Mouse (Mus musculus) activated CD4-positive, CD25-positive, alpha-beta regulatory T cell, adult 4 months (primary cell): Measurements from ENCODE around the gene Cgref1. TPM values are rescaled to one million over a fixed set of nuclear protein-coding genes. Genes with fewer than 3 reads are reported as not detected.

ENCODE experiments used
- ATAC-seq: one replicate; pipeline ENCODE4 v1.8.0; 2017
- polyA plus RNA-seq, 2 experiments: library from polyadenylated mRNA; unstranded; fragments of 100-300 nt; shearing (Covaris generic); gene quantifications; one replicate each; pipeline ENCODE4 v1.2.1; 2017

Cgref1 gene
- polyA plus RNA-seq = under 1 TPM in 1 of 2 experiments, not detected in 1; 0.50 TPM

DNA sequence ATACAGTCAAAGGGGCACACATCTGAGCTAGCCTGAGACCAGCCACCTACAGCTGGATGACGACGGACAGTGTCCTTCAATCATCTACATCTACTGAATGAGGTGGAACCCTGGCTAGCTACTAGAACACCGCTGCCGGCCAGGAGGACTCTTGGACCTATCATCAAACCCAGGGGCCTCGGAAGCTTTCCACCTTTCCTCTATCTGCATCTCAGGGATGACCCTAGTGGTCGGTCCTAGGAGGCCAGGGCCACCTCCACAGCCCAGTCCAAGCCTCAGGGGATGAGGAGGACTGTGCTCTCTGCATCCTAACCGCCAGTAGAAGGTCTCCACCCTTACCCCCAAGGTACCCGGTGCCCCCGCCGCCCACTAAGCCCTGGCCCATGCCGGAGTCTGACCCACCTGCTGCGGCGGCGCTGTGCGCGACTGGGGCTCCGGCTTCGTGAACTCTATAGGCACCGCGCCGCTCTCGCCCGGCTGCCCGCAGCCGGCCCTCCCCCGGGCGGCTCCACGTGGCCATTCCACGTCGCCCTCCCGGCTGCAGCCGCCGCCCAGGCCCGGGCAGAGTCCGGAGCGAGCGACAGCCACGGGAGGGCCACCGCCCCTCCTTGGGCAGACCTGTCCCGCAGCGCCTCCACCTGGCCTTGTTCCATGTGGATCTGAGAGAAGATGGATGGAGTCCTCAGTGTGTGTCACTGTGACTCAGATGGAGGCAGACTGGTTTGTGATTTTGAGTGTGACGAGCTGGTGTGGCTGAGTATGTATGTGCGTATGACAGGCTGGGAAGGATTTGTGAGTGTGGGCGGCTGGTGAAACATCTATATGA, at the start of gene Cgref1:
Cgref1 (minus strand) TSS at position 636 of the 826 bp plus-strand sequence.
- no peak for ATAC-seq

DNA sequence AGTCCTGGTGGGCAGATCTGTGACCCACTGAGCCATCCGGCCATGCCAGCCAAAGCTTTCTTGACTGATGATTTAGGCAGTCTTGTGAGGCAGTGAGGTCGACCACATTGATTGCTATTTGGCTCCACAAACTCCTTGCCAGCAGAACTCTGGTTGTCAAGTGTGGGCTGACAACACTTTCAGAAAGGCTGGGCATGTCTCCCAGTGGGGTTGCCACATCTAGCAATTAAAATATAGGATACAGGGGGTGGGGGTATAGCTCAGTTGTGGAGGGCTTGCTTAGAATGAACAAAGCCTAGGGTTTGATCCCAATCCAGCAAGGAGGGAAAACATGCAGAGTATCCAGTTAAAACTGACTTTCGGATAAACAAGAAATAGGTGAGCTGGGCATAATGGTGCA, 48.7 kb upstream of the Cgref1 start:
- ATAC-seq = no peak

DNA sequence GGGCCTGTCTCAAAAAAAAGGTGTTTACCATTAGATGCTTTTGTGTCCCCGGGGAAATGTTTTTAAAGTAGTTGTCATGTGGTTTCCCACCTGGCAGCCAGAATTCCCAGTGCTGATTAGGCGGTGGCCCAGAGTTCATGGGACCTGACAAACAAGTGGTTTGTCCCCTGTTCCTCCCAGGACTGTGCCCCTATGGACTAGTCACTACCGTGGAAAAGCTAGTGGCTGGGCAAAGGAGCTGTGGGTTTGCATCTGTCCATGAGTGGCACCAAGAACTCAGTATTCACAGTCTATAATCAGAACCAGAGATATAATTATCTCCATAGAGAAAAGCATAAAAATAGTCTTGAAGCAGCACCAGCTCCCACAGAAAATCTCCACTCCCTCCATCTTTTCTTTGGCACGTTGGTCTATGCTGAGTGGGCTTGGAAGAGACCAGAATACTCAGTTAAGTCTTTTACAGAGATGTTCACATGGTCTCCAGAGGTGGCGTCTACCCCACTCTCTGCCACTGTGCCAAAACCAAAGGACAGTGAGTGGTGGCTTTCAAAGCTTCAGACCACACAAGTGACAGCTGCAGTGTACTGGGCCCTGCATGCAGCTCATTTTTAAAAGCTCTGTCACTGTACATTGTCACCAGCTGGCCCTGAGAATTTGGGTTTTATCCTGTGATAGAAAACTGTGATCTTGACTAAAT, 47.7 kb upstream of the Cgref1 start:
- ATAC-seq = no peak

DNA sequence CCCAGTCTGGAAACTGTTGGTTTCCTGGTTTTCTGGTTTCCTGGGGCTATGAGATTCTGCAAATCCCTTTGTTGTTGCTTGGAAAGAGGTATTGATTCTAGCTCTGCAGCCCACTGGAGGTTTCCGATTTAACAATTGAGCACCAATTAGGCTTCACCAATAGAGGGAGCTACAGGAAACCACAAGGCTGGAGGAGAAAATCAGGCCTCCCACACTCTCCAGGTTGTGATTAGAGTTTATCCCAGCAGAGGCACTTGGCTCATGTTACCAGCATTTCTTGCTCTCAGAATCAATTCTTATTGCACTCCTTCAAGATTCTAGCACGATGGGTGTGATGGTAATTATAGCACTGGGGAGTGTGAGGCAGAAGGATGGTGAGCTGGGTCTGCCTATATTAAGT, 37.0 kb upstream of the Cgref1 start:
- no peak for ATAC-seq

DNA sequence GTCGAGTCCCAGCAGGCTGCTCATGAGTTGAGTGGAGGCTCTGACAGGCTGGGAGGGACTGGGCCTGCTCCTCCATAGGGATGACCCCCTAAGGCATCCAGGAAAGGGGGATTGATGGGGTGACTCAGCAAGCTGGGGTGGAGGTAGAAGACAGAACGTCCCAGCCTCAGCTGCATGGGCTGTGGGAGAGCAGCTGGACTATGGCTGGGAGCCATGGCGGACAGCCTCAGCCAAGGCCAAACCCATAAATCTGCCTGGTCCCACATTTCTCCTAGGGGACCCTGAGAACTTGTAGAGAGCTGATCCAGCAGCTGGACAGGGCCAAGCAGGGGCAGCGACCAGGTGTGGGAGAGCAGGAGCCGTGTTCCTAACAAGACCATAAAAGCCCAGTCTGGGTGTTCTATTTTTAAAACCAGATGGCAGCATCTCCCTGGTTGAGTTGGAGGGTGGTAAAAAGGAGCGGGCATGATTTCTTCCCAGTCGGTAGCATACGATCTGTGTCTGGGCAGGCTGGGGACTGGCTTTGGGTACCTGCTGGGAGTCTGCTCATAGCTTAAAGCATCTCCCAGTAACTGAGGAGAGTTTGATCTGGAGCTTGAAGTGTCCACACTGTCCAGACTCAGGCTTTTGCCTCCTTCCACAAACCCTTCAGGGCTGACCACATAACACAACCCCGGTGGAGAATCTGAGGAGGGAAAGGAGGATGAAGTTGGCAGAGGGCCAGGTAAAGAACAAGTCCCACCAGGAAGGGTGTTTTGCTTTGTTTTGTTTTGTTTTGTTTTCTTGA, 29.7 kb upstream of the Cgref1 start:
- no peak for ATAC-seq

DNA sequence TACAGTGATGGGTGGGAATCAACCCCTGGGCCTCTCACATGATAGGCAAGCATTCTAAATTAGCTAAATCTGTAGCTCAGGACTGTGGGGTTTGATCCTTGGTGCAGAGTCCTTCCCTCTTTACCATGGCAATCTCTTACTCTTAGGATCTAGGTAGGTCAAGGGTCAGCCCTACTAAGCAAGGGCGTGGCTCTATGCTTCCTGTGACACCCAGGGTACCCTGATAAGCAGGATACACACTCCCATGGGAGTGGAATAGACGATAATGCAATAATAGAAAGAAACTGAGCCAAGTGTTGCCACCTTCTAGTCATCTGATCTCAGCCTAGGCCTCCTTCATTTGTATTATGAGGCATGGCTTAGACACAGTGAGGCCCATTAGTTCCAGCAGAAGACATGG, 24.0 kb upstream of the Cgref1 start:
- ATAC-seq = no peak

DNA sequence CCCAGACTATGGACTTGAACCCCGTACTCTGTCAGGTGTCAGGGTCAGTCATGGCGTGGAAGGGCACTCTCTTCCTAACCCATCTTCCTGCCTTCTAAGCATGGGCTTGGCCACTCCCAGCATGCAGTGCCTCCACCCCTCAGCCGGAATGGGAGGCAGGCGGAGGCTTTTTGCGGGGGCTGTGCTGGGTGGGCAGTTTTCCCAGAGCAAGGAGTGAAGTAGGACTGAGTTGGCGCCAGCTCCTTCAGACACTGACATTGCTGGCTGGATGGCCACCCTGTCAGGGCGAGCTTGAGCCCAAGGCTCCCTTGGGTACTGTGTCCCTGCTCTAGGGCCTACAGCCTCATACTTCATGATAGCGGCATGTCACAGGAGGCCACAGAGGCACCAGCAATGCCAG, 23.0 kb upstream of the Cgref1 start, which contains the start of gene Tcf23:
Tcf23 (plus strand) TSS at position 247 of the 400 bp plus-strand sequence.
- no peak for ATAC-seq

DNA sequence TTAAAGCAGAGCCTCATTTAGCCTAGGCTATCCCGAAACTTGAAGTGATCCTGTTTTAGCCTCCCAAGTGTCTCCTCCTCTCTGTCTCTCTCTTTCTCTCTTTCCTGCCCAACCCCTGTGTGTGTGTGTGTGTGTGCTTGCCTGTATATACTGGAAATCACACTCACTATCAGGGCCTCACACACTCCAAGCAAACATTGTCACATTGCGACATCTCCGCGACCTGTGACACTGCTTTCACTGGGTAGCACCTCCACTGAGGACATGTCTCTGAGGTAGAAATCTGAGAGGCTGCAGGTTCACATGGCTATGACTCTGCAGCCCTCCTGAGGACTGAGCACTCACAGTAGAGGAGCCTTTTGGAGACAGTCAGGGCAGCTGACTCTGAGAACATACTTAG, 20.8 kb upstream of the Cgref1 start:
- ATAC-seq = no peak

DNA sequence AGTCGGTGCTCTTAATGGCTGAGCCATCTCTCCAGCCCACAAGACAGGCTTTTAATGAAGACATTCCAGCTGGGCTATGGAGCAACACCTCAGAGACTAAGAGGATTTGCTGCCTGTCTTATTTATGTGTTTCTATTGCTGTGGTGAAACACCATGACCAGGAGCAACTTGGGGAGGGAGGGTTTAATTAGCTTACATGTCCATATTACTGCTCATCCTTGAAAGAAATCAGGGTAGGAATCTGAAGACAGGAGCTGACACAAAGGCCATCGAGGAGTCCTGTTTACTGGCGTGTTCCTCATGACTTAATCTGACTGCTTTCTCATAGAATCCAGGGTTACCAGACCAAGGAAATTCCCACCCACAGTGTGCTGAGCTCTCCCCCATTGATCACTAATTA, 18.5 kb upstream of the Cgref1 start:
- ATAC-seq = no peak

DNA sequence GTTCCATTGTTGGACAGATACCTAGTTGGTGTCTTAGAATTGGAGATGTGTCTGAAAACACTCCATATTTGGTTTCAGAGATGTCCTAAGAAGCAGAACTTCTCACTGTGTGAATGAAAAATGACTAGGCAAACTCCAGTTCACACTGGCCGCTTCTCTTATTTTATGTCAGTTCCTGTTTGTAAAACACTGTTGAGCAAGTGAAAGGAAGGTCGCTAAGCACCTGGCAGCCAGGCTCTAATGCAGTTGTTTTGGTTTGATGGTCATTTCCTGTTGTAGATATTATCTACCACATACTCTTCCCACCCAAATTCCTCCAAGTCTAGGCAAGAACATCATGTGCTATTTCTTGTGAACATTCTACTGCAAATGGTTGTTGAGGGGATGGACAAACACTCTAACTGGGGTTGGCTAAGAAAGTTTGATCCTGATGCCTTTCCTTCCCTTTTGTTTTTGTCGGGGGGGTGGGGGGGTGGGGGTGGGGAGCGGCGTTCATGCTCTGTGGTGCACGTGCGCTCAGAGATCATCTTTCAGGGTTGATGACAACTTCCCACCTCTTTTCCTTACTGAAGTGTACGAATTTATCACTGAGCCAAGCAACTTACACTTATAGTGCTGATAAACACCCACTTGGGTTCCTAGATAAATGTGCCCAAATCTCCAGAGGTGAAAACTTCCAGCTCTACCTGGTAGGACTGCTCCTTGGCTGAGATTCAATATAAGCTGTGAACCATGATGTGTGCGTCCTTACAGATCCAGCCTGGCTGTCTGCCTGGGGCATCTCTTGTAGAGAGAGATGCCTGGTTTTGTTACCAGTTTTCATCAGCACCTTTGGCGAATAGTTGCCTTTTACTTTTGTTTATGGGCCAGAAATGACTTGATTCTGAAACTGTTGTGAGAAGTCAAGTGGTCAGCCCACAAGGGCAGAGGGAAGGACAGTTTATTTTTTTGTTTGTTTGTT, 16.4 kb upstream of the Cgref1 start:
- peak; percentile 51 for ATAC-seq

DNA sequence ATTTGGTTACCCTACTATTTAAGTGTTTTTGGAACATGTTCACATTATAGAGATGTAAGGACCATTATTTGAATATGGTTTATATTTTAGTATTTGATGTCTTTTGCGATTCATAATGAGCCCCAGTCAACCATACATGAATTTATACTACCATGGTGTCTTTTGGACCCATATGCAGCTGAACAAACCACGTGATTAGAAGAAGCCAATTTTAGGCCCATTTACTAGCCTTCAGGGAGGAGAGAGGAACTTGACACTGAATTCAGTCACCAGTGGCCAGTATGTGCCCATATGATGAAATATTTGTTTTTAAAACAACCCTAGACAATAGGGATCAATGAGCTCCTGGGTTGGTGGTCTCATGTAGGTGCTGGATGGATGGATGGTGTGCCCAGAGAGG, 15.4 kb upstream of the Cgref1 start:
- ATAC-seq = no peak

DNA sequence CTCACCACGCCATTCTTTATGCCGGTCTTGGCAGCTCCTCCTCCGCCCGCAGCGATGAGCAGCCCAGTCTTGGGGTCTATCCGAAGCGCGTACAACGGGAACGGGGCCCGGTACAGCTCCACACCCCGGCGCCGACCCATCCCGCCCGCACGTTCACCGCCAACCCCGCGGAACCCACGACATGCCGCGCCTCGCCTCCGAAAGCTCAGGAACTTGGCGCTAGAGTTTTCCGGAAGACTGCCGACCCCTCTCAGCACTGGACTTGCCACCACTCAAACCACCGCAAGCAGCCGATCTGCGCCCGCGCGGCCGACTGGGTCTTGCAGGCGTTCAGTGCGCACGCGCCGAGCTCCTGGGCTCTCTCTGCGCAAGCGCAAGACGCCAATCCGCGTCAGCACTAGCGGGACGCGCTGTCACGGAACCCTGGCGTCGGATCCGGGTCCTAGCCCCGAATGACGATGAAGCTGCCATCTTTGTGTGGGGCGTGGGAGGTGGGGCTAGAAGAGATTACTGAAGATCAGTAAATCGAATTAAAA, 14.6 kb upstream of the Cgref1 start, which contains the start of gene Preb:
Preb (minus strand) TSS at position 396 of the 536 bp plus-strand sequence.
- ATAC-seq = peak; percentile 88

DNA sequence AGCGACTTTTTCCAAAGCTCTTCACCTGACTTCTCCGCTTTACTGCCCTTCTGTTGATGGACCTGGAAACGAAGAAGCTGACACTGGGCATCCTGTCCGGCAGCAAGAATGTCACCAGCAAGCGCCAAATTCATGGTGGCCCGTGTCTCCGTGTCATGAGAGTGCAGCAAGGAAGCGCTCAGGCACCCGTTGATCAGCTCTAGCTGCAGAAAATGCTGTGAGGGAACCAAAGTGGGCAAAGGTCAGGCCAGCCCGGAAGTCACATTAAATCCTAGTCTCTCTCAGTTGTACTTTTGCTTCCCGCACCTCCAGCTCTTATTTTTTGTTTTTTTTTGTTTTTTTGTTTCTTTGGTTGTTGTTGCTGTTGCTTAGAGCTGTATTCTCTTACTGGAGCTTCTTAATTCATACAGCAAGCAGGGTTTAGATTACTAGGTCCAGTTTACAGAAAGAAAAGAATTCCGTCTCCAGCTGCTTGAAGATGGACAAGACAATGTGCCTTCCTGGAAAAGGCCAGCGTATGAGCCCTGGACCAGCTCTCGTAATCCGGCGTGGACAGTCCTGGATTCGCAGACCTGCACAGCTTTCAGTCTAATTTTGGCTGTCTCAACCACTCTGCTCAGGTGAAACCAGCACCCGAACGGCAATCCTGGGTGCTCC, 13.9 kb upstream of the Cgref1 start:
- ATAC-seq = no peak

DNA sequence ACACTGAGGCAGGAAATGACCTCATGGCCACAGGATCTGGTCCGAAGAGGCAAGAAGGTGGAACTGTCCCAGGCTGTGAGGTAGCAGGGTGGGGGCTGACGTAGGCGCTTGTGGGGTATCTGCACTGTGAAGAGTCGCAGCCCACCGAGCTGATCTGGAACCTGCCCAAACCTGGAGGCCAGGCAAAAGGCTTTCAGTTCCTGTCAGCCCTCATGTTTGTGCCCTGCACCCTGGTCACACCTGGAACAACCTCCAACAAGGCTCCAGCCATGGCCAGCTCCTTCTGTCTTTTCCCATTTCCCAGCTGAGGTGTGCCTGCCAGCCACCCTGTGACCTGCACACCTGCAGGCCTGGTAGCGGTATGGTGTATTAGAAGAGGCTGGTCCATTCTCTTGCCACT, 12.5 kb upstream of the Cgref1 start:
- no peak for ATAC-seq

DNA sequence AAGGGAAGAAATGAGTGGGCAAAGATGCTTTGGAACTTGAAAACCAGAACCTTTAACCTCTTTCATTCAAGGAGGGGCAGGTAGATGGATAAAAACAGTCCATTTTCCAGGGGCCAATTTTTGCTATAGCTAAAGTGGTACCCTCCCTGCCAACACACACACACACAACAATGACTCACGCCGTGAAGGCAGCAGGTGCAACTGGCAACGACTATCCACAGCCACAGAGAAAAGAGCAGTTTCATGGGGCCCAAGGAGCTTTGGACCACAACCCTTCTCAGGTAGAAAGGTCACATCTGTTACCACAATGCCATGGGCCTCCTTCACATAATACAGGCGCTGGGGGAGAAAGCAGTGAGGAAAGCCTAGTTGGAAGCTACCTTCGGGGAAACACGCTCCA, 10.4 kb upstream of the Cgref1 start:
- no peak for ATAC-seq

DNA sequence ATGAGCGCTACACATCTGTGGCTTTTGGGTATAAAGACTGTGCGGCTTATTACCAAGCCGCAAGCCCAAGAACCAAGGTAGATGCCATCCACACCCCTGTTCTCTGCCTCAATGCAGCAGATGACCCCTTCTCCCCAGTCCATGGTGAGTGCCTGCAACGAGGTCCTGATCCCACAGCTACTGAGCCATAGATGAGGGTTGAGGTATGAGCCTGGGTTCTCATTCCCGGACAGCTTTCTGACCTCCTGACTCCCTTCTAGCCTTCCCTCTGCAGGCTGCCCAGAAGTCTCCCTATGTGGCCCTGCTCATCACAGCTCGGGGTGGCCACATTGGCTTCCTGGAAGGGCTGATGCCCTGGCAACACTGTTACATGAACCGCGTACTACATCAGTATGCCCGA, 9.2 kb upstream of the Cgref1 start:
- ATAC-seq = no peak

DNA sequence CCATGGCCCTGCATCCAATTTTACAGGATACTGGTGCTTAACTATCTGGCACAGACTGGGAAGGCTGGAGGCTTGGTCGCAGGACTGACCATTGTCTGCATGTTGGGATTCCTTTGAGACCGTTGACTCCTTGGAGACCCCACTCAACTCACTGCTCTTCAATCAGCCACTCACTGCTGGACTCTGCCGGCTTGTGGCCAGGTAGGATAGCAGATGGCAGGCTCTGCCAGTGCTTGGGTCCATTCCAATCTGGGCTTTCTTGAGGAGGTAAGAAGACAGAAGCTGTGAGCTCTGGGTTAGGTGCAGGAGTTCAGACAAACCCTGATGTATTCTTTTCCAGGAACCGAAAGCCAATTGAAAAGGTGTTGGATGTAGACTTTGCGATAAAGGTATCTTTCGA, 8.7 kb upstream of the Cgref1 start:
- ATAC-seq = no peak

DNA sequence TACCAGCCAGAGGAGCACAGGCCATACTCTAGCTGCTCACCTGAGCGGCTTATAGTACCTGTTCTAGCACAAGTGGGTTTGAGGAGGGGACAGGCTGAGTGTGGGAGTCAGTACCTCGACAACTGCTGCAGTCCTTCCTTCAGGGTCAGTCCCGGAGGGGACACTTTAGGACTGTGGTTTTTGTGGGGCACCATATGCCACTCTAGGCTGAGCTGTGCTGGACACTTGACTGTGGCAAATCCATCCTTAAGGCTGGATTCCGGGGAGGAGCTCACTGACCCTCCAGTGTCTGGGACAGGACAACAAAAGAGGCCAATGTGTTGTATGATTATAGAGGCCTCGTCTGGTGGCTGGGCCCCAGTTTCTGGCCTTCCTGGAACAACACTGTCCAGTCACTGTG, 7.2 kb upstream of the Cgref1 start:
- ATAC-seq = no peak

DNA sequence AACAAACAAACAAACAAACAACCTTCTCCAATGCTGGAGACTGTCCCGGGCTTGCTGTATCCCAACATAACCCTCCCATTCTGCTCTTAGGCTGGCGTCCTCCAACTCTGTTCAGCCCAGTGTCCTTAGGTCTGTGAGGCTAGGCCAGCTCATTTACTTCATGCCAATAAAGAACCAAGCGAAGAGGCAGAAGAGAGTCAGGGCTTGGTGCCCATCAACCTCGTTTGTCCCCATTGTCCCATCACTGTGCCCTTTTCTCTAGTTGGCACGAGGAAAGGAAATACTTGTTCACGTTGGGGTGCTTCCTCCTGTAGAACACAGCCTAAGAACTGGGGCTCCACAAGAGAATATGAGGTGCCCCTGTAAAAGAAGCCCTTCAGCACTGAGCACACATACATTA, 6.3 kb upstream of the Cgref1 start:
- ATAC-seq = no peak

DNA sequence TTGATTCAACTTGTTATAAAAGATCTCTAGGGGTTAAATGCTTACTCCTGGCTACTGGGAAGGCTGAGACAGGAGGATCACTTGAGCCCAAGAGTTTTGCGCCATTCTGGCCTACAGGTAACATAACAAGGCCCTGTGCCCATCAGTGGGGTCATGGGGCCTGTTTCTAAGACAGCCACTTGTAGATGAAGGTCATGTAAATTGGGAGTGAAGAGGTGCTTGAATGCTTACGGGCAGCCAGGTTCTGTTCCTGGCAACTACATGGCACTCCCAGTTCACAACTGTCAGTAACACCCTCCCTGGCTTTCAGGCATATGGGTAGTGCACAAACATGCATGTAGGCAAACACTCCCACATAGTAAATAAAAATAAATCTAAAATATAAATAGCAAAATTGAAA, 5.5 kb upstream of the Cgref1 start:
- no peak for ATAC-seq

DNA sequence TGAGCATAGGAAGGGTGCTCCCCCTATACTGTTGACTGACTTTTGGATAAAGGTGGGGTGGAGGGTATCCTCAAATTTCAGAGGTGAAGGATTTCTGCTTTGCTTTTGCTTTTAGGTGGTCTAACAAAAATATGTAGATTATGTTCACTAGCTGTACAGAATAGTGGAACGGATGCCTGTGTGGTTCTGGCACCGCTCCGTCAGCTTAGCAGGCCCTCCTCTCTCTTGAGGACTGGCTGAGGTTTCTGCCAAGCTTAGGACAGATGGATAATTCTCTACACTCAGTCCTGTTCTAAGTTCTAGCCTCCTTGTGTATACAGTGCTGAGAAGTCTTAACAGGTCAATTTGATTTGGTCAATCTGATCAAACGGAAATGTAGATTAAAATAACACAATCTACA, 5.1 kb upstream of the Cgref1 start:
- ATAC-seq = no peak
